Mouse (Mus musculus) forebrain, embryonic 15.5 days (tissue): ENCODE data around the gene Vwa2. TPM values are rescaled to one million over a fixed set of nuclear protein-coding genes. Genes with fewer than 3 reads are reported as not detected.

Source experiments
- ATAC-seq: fragments of 200-750 bp; cut with Nextera tagmentation; replicated peaks from 2 replicates; pipeline ENCODE4 v1.8.0; 2017; ENCODE audit warnings: mild to moderate bottlenecking, moderate TSS enrichment, moderate library complexity
- H3K27ac ChIP-seq: fragments of 300-500 bp; sonication (generic); replicated peaks from 2 replicates; pipeline ENCODE4 v1.5.1; 2015; ENCODE audit warnings: mild to moderate bottlenecking, inconsistent platforms
- H3K27me3 ChIP-seq: fragments of 300-500 bp; sonication (generic); 2 replicates; pipeline ENCODE4 v1.6.1; 2015; ENCODE audit warnings: inconsistent platforms
- H3K36me3 ChIP-seq: fragments of 300-500 bp; sonication (generic); 2 replicates; pipeline ENCODE4 v1.6.1; 2015; ENCODE audit warnings: mild to moderate bottlenecking, inconsistent platforms
- H3K4me1 ChIP-seq: fragments of 300-500 bp; sonication (generic); 2 replicates; pipeline ENCODE4 v1.6.1; 2015; ENCODE audit warnings: inconsistent platforms
- H3K4me2 ChIP-seq: fragments of 300-500 bp; sonication (generic); replicated peaks from 2 replicates; pipeline ENCODE4 v1.6.1; 2015; ENCODE audit warnings: mild to moderate bottlenecking, inconsistent platforms
- H3K4me3 ChIP-seq: fragments of 300-500 bp; sonication (generic); 2 replicates; pipeline ENCODE4 v1.5.1; 2015; ENCODE audit warnings: mild to moderate bottlenecking, inconsistent platforms
- H3K9ac ChIP-seq: fragments of 300-500 bp; sonication (generic); replicated peaks from 2 replicates; pipeline ENCODE4 v1.6.1; 2015; ENCODE audit warnings: mild to moderate bottlenecking, inconsistent platforms
- H3K9me3 ChIP-seq: fragments of 300-500 bp; sonication (generic); 2 replicates; pipeline ENCODE4 v1.6.1; 2016; ENCODE audit warnings: inconsistent platforms
- WGBS: fragments of 180-500 bp; shearing (Covaris S2); methylation state at CpG from one replicate; pipeline ENCODE4 v1.1.7; 2015; ENCODE audit warnings: mixed read lengths; 5-methylcytosine and 5-hydroxymethylcytosine counted together
- polyA plus RNA-seq: library from polyadenylated mRNA; unstranded; fragments of >200 nt; fragmentation: Nextera tagmentation; extraction: Ambion mirVana; gene quantifications from 2 replicates; pipeline ENCODE4 v1.2.1, GENCODE M21; 2015

Gene Vwa2
- polyA plus RNA-seq, 1 experiment from 2014 or later = 0.28 TPM

GRCm38 (mm10) chr19:56954857-56955256 is 80.8 kb downstream of the Vwa2 start:
- Histone ChIP-seq H3K27me3 (no peaks in the 10 kb centered on the region), H3K36me3 (no peaks in the 10 kb centered on the region), H3K4me1 (peaks cover 3% of the 10 kb centered on the region; the same call in 1 of the 2 replicates), H3K9ac (no peak overlapping the region), H3K9me3 (no peaks in the 10 kb centered on the region), H3K4me2 (no peak overlapping the region), H3K27ac (no peak overlapping the region), H3K4me3 (no peak overlapping the region)
- WGBS = 87% methylated on average over 13 of the region's 13 CpGs
- ATAC-seq = no peak

- Histone ChIP-seq H3K9me3 (no peaks in the 10 kb centered on the region), H3K27me3 (no peaks in the 10 kb centered on the region), H3K4me1 (0 out of 2 replicates have a peak, but pooled peaks cover under 1% of the 10 kb centered on the region), H3K4me3 (no peak overlapping the region), H3K36me3 (no peaks in the 10 kb centered on the region), H3K9ac (no peak overlapping the region), H3K4me2 (no peak overlapping the region), H3K27ac (no peak overlapping the region)
- ATAC-seq = no peak
- 85% methylated on average over 20 of the region's 20 CpGs for WGBS
Measured at GRCm38 (mm10) chr19:56955568-56956513, 81.8 kb downstream of the Vwa2 start.

- Histone ChIP-seq H3K9me3 (no peaks in the 10 kb centered on the region), H3K36me3 (no peaks in the 10 kb centered on the region), H3K9ac (no peak overlapping the region), H3K4me1 (no peaks in the 10 kb centered on the region), H3K27me3 (no peaks in the 10 kb centered on the region), H3K4me2 (no peak overlapping the region), H3K4me3 (no peak overlapping the region), H3K27ac (no peak overlapping the region)
- 86% methylated on average over 4 of the region's 4 CpGs for whole genome bisulfite sequencing
- ATAC-seq = no peak
Measured at GRCm38 (mm10) chr19:56958011-56958410, 84.0 kb downstream of the Vwa2 start.

- H3K9me3 ChIP-seq = no peaks in the 10 kb centered on the region
- no peaks in the 10 kb centered on the region for H3K36me3 ChIP-seq
- H3K4me2 ChIP-seq = no peak overlapping the region
- H3K4me3 ChIP-seq = no peak overlapping the region
- WGBS = 70% methylated on average over 6 of the region's 6 CpGs
- H3K27me3 ChIP-seq = no peaks in the 10 kb centered on the region
- H3K27ac ChIP-seq = no peak overlapping the region
- H3K4me1 ChIP-seq = no peaks in the 10 kb centered on the region
- no peak overlapping the region for H3K9ac ChIP-seq
- no peak for ATAC-seq
Measured at GRCm38 (mm10) chr19:56958582-56959021, 84.6 kb downstream of the Vwa2 start.

GRCm38 (mm10) chr19:56959057-56959456 is 85.0 kb downstream of the Vwa2 start:
- H3K9me3 ChIP-seq = no peaks in the 10 kb centered on the region
- WGBS = 86% methylated on average over 2 of the region's 2 CpGs
- no peak overlapping the region for H3K27ac ChIP-seq
- no peaks in the 10 kb centered on the region for H3K4me1 ChIP-seq
- no peak overlapping the region for H3K9ac ChIP-seq
- H3K27me3 ChIP-seq = no peaks in the 10 kb centered on the region
- no peaks in the 10 kb centered on the region for H3K36me3 ChIP-seq
- ATAC-seq = no peak
- no peak overlapping the region for H3K4me2 ChIP-seq
- no peak overlapping the region for H3K4me3 ChIP-seq

GRCm38 (mm10) chr19:56959601-56960000 is 85.6 kb downstream of the Vwa2 start:
- Histone ChIP-seq H3K27ac (no peak overlapping the region), H3K4me1 (no peaks in the 10 kb centered on the region), H3K27me3 (no peaks in the 10 kb centered on the region), H3K4me2 (no peak overlapping the region), H3K9me3 (no peaks in the 10 kb centered on the region), H3K36me3 (no peaks in the 10 kb centered on the region), H3K9ac (no peak overlapping the region), H3K4me3 (no peak overlapping the region)
- no peak for ATAC-seq
- 85% methylated on average over 3 of the region's 3 CpGs for WGBS

Other genes starting within 250 kb of the Vwa2 start
- gene Adrb1, start 152.1 kb upstream of the Vwa2 start, polyA plus RNA-seq = 1.6 TPM in 2 replicates
- gene Ccdc186, start 52.1 kb upstream of the Vwa2 start, polyA plus RNA-seq = 26.4 and 27.6 TPM in 2 replicates
- 0.73 and 0.75 TPM in 2 replicates for gene Tdrd1, start 48.0 kb upstream of the Vwa2 start, polyA plus RNA-seq
- 5.9 and 6.8 TPM in 2 replicates for gene Afap1l2, start 134.0 kb downstream of the Vwa2 start, polyA plus RNA-seq